In genomic region chr2:173267562-173267961, GRCm38 (mm10) we compare ENCODE assay signal across 23 mouse cellular contexts. TPM values are rescaled to one million over a fixed set of nuclear protein-coding genes. Genes with fewer than 3 reads are reported as not detected.
"Had no signal": no experiment of that assay in that cellular context is flagged by ENCODE, and none has a peak within 500 bp of the region (broad histone marks: within the 10 kb centered on the region; RNA-seq: fewer than 3 reads in every experiment).

No protein-coding gene starts in this region.

- ATAC-seq: liver, embryonic 12.5 days; midbrain, embryonic 13.5 days; midbrain, embryonic 16.5 days had no signal

- H3K27ac ChIP-seq: kidney, embryonic 15.5 days; limb, embryonic 10.5 days; limb, embryonic 13.5 days; liver, embryonic 12.5 days; liver, embryonic 15.5 days; lung, embryonic 15.5 days; midbrain, embryonic 10.5 days; midbrain, embryonic 13.5 days; neural tube, embryonic 12.5 days had no signal

- H3K36me3 ChIP-seq: kidney, embryonic 15.5 days; limb, embryonic 10.5 days; liver, embryonic 12.5 days; liver, embryonic 15.5 days; lung, embryonic 15.5 days; midbrain, embryonic 10.5 days; midbrain, embryonic 13.5 days; neural tube, embryonic 12.5 days had no signal

- H3K4me2 ChIP-seq: limb, embryonic 13.5 days; liver, embryonic 12.5 days; liver, embryonic 15.5 days; lung, embryonic 15.5 days; midbrain, embryonic 13.5 days had no signal

- H3K4me3 ChIP-seq: kidney, embryonic 15.5 days; limb, embryonic 10.5 days; limb, embryonic 13.5 days; liver, embryonic 12.5 days; liver, embryonic 15.5 days; lung, embryonic 15.5 days; megakaryocyte, embryonic 14.5 days; midbrain, embryonic 10.5 days; midbrain, embryonic 13.5 days; neural tube, embryonic 12.5 days had no signal

- H3K9ac ChIP-seq: kidney, embryonic 15.5 days; liver, embryonic 12.5 days; liver, embryonic 15.5 days; lung, embryonic 15.5 days; midbrain, embryonic 13.5 days; neural tube, embryonic 12.5 days had no signal

- DNase-seq: kidney, adult 11 months; kidney, adult 8-10 months; kidney, postnatal 14 days; kidney, postnatal 4 days; liver; lung, adult 18-20 months; lung, postnatal 10 days; lung, postnatal 36 days; right cerebral cortex, adult 18-20 months; right cerebral cortex, postnatal 14 days; right cerebral cortex, postnatal 4 days; thymus, postnatal 36 days had no signal

- H3K9me3 ChIP-seq: kidney, embryonic 15.5 days; limb, embryonic 10.5 days; limb, embryonic 13.5 days; liver, embryonic 12.5 days; liver, embryonic 15.5 days; lung, embryonic 15.5 days; megakaryocyte, embryonic 14.5 days; midbrain, embryonic 10.5 days; midbrain, embryonic 13.5 days; neural tube, embryonic 12.5 days had no signal

- H3K4me1 ChIP-seq: liver, embryonic 12.5 days; liver, embryonic 15.5 days had no signal

- H3K27me3 ChIP-seq: kidney, embryonic 15.5 days; limb, embryonic 13.5 days; lung, embryonic 15.5 days; midbrain, embryonic 13.5 days; neural tube, embryonic 12.5 days had no signal

RNA-seq across cellular contexts. Expression of gene Zbp1, which starts 48.8 kb away (rescaled TPM):
- polyA plus RNA-seq: limb, embryonic 10.5 days; midbrain, embryonic 16.5 days had no signal
